Mouse (Mus musculus) testis, postnatal 14 days (tissue): Measurements from ENCODE around the gene Rhcg.

Source experiments
- DNase-seq: peaks from one replicate; pipeline ENCODE4 v3.0.0; 2021; ENCODE audit warnings: low spot score

Rhcg gene

DNA sequence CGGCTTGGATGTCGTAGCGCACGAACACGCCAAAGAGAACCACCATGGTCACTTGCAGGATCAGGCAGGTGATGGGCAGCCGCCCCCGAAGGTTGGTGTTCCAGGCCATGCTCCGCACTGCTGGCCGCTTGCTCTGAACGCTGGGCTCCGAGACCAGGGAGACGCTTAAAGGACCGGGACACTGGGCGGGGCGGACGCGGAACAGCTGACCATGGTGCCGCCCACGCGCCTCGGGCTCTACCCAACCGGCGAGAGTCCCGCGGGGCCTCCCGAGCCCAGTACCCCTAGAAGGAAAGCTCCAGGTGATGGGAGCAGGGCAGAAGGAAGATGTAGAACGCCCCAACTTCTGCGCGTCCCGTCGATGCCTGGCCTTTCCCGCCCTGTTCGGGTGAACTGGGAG is at the start of gene Rhcg:
Rhcg (minus strand) TSS at position 240 of the 400 bp plus-strand sequence.
- no peak for DNase-seq

GRCm38 (mm10) chr7:79666690-79667089 is 49.2 kb upstream of the Rhcg start:
- DNase-seq: no peak

GRCm38 (mm10) chr7:79661253-79661890 is 43.9 kb upstream of the Rhcg start:
- DNase-seq: no peak

GRCm38 (mm10) chr7:79660291-79661150 is 43.1 kb upstream of the Rhcg start:
- no peak for DNase-seq

DNA sequence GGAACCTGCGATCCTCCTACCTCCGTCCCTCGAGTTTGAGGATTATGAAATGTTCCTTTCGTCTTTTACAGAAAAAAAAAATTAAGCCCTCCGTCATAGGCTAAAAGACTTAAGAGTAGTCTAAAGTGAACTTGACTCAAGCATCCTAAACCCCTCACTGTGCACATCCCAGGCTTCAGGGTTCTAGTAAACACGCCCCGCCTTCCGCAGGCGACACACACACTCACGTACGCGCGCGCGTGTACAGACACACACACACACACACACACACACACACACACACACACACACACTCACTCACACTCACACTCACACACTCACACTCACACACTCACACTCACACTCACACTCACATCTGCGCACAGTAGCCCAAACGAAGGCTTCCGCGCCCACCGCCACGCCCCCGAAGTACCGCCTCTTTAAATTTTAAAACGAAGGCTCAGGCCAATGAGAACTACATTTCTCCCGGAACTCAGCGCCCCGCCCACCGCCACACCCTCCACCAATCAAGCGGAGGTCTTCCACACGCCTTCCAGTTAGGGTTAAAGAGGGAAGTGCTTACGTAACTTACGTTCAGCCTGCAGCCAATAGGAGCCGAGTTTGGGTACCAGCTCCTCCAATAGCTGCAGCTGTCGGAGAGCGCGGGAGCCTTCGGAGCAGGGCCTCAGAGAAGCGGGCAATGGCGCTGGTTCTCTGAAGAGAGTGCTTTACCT is 42.3 kb upstream of the Rhcg start, which contains the start of gene Ticrr:
Ticrr (plus strand) TSS at position 619 of the 713 bp plus-strand sequence.
- DNase-seq: peak; percentile 99

DNA sequence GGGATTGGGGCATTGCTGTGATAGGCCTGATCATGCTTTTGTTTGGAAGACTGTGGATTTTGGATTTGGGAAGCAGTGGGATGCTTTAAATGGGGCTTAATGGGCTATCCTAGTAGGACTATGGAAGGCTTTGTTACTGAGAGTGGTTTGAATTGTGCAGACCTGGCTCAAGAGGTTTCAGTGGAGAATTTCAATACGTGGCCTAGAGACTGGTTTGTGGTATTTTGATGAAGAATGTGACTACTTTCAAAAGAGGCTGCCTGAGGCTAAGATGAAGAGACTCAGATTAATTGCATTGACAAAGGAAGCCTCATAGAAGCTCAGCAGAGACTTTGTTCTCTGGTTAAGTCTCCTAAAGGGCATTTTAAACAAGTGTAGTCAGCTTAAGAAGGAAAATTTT is 37.1 kb upstream of the Rhcg start:
- no peak for DNase-seq

GRCm38 (mm10) chr7:79654185-79654584 is 36.7 kb upstream of the Rhcg start:
- no peak for DNase-seq

DNA sequence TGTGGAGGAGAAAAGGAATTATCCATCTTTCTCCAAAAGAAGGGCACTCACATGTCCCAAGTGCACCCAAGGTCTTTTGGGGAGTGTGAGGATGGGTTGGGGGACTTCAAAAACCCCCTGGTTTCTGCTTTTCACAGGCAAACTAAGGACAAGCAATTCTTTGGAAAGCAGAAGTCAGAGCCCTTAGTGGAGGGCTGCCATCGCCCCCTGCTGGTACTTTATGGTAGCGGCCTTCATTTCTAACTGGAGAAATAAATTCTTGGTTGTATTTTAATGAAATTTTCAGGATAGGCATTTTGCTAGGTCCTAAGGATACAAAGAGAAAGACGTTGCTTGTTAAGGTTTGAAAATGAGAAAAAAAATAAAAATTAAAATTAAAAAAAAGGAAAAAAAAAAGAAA is 31.5 kb upstream of the Rhcg start:
- DNase-seq: no peak

DNA sequence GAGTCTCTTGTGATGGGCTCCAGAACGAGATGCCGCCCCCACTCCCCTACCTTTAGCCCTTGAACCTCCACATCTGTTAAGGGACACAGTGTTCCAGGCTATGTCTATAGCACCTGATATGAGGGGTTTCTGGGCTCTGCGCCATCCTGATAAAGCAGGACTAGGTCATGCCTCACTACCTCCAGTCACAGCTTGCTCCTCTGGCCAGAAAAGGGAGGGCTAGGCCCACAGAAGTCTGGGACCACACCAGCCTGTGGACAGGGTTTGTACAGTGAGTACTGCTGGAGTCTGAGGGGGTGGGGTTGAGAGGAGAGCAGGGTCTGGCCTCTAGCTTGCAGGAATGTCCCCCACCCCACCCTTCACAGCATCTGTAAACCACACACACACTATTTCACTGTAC is 29.8 kb upstream of the Rhcg start:
- DNase-seq: peak; percentile 74

- DNase-seq: no peak
Measured at GRCm38 (mm10) chr7:79631773-79632348, 14.4 kb upstream of the Rhcg start.

DNA sequence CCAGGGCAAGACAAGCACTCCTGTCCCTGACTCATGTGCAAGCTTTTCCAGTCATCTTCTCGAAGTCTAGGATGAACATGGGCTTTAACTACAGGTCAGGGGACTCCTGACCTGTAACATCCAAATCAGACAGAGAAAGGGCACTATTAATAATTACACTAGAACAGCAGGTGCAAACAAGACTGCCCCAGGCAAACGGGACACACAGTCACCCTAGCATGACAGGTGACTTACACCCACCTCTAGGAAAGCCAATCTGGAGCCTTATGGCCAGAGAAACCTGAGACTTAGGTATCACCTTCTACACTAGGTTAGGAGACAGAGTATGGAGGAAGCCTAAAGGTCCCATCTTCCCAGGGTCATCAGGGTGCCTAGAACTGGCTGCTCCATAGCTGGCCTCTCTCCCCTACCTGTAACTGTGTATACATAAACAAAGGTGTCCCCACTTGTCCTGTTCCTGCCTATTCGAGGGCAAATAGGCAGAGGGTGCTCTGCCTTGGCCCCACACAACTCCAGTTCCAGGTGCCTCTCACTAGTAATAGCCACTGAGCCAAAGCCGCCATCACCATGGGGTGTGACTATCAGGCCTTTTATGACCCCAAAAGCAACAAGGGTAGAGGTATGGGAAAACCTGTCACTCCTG is 10.9 kb upstream of the Rhcg start:
- DNase-seq: no peak

GRCm38 (mm10) chr7:79626170-79626569 is 8.7 kb upstream of the Rhcg start:
- no peak for DNase-seq

DNA sequence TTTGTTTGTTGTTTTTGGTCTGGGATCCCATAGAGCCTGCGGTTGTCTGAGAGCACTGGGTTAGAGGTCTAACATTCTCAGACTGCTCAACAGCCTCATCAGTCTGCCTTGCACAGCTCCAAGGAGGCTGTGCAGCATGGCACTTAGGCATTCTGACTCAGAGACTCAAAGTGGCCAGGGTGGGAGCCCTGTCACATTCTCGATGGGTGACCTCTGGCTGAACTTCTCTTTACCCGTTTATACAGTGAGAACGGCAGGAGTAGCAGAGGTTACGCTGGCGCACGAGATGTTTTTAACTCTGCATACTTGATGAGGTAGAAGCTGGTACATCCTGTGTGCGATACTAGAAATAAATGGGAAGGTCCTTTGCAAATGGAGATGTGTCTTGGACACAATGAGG is 5.6 kb upstream of the Rhcg start:
- no peak for DNase-seq

DNA sequence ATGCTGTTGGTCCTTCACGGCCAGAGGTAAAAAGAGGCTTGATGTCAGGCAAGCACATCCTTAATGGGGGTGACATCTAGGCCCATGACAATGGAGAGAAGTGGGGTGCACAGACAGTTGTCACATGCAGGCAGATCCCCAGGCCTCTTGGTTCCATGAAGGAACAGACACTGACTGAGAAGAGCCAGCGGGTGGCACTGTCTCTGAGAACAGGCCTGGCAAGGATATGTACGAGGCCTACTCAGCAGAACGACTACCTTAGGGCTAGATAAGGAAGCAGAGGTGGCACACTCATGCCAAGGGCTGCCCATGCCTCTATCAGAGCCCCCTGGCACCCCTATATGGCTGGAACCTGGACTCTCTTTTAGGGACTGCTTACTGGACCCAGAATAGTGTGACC is 2.0 kb upstream of the Rhcg start:
- DNase-seq: no peak

GRCm38 (mm10) chr7:79615941-79616340 is 1.5 kb downstream of the Rhcg start:
- DNase-seq: no peak

GRCm38 (mm10) chr7:79615008-79615407 is 2.4 kb downstream of the Rhcg start:
- DNase-seq: no peak

DNA sequence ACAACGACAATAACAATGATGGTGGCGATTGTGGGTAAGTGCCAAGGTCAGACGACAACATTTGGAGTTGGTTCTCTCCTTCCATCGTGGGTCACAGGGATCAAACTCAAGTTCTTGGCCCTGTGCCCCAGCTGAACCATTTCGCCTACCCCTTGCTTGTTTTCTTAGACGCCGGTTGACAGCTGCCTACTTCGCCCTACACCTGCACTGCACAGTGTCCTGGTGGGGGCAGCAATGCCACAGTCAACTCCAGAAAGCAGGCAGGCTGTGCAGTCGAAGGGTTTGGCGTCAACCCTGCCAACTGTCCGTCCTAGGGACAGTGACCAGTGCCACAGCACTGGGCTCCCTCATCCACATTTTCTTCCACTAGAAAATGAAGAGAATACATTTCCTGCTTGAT is 4.1 kb downstream of the Rhcg start:
- DNase-seq: no peak

DNA sequence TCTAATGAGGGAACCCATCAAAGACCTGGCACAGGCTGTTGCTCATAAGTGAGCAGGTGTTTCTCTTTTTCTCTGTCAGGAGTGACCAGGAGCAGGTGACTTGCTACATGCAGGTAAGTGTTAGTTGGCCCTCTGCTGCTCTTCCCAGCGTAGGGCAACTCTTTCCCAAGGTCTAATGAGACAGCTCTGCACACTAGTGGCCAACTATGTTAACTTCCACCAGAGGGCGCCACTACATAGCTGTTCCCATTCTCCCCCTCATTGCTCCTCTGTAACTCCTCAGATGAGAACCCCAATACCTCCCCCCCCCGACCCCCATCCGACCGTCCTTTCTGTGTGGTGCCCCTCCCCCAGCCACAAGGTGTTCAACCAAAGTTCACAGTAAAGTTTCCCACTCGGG is 4.7 kb downstream of the Rhcg start:
- peak; percentile 37 for DNase-seq

- DNase-seq: no peak
Measured at GRCm38 (mm10) chr7:79611901-79612300, 5.6 kb downstream of the Rhcg start.

- DNase-seq: peak; percentile 65
Measured at GRCm38 (mm10) chr7:79607263-79607921, 10.1 kb downstream of the Rhcg start.

- DNase-seq: no peak
Measured at GRCm38 (mm10) chr7:79606766-79607165, 10.7 kb downstream of the Rhcg start.
